Mouse (Mus musculus): Measurements from ENCODE around the gene Mogs.

DNA sequence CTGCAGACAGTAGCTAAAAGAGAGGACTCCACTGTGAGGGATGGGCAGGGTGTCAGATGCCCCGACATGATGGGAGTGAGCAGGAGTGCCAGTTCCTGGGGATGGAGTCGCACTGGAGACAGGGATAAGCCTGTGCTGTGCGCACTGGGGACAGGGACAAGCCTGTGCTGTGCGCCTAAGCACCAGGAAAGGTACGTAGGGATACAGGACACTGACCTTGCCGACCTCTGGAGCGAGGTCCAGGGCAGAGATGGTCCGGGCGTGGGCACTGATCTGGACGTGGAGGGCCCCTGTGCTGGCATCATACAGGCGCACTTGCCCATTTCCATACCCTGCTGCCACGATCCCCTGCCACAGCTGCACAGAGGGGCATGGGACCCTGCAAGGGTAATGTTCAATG lies 37.7 kb downstream of the Mogs start:
- TF ChIP-seq CTCF (IDR thresholded peaks at IDR 0.05; ENCODE audit: extremely low read depth, insufficient read depth, insufficient read length, insufficient replicate concordance) (no peak), POLR2A (IDR thresholded peaks at IDR 0.05; ENCODE audit: low read depth, low read length) (no peak)
